Mouse (Mus musculus) lung, adult 10 weeks (tissue): ENCODE data around the gene Mnd1. TPM values are rescaled to one million over a fixed set of nuclear protein-coding genes. Genes with fewer than 3 reads are reported as not detected.

ENCODE experiments used
- polyA plus RNA-seq: library from polyadenylated mRNA; stranded (reverse); fragments of 350-450 nt; fragmentation: Illumina TruSeq; extraction: RNeasy Lipid Tissue Mini Kit (QIAGEN cat#74804); gene quantifications from one replicate; pipeline ENCODE4 v1.2.3, GENCODE M21; 2014; ENCODE audit warnings: low read depth, low replicate concordance; ENCODE audit not compliant: insufficient read depth

Gene Mnd1
- 3.0 TPM for polyA plus RNA-seq

DNA sequence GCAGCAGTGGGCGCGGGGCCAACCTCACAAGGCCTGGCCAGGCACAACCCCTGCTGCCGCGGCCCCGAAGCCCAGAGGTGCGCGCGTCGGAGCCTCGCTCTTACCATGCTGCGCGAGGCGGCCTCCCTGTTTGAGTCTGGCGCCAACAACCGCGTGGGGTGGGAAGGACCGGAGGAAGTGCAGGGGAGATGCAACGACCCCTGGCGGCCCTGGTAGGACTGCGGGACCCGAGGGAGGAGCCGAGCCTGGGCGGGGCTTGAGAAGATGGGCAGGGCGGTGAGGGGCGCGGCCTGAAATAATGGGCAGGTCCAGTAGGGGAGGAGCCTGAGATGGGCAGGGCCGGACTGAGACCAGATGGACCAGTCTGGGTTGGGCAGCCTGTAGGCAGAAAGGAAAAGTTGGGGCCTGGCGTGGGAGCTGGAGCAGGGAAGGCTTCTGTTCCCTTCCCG is at the start of gene Mnd1:
TSS of gene Mnd1 (minus strand) at position 229 of the 449 bp plus-strand sequence.

GRCm38 (mm10) chr3:84173581-84174154 is 18.1 kb upstream of the Mnd1 start, which contains the start of gene Gm6525:
Gene Gm6525 (plus strand): TSS chr3:84174104.

GRCm38 (mm10) chr3:84039646-84040475 is 115.7 kb downstream of the Mnd1 start, which contains the start of gene Tmem131l:
Gene Tmem131l (minus strand): TSS chr3:84040175.

Other genes with a start within 250 kb of the Mnd1 start
- 13.2 TPM for gene Tmem131l, start 115.6 kb downstream of the Mnd1 start, polyA plus RNA-seq
- gene Gm6525, start 18.3 kb upstream of the Mnd1 start, polyA plus RNA-seq, result not detected
- 5.1 TPM for gene Trim2, start 151.1 kb upstream of the Mnd1 start, polyA plus RNA-seq